8 mouse cellular contexts compared by ENCODE assay signal in genomic region chr7:29767058-29767686, GRCm38 (mm10). TPM values are rescaled to one million over a fixed set of nuclear protein-coding genes. Genes with fewer than 3 reads are reported as not detected.
DNase-seq lines count a peak whose midpoint lies in the region; ATAC-seq and TF ChIP-seq lines count a peak whose summit lies in the region.

No protein-coding gene starts in this region.

- H3K9me3 ChIP-seq in G1E (replicated peaks) = no peaks in the 10 kb centered on the region
- no peaks in the 10 kb centered on the region for H3K9me3 ChIP-seq in forebrain, embryonic 15.5 days

- H3K4me1 ChIP-seq in G1E (ENCODE audit: insufficient read depth, low read depth, low read length) = peaks cover 32% of the 10 kb centered on the region
- peaks cover 23% of the 10 kb centered on the region for H3K4me1 ChIP-seq in forebrain, embryonic 15.5 days
- peaks cover 7% of the 10 kb centered on the region; the same call in 1 of the 2 replicates for H3K4me1 ChIP-seq in lung, adult 2 months (ENCODE audit: control insufficient read depth, insufficient read depth, low read length)
- H3K4me1 ChIP-seq in olfactory bulb, adult 2 months (ENCODE audit: control insufficient read depth, insufficient read depth, low read length) = peaks cover 4% of the 10 kb centered on the region; the same call in 1 of the 2 replicates
- peaks cover 7% of the 10 kb centered on the region for H3K4me1 ChIP-seq in thymus, adult 2 months (replicated peaks; ENCODE audit: control insufficient read depth, insufficient read depth, low read length)

- H3K4me2 ChIP-seq in forebrain, embryonic 15.5 days (replicated peaks) = peak overlapping the region; percentile 64

- 3% methylated on average over 15 of the region's 15 CpGs for WGBS in forebrain, embryonic 15.5 days
- under 1% methylated on average over 15 of the region's 15 CpGs for WGBS in lung, adult 2 months
- under 1% methylated on average over 15 of the region's 15 CpGs for WGBS in olfactory bulb, adult 2 months
- WGBS in thymus, adult 2 months = 2% methylated on average over 15 of the region's 15 CpGs

- TF ChIP-seq CTCF in G1E (IDR thresholded peaks at IDR 0.05; ENCODE audit: low read depth, low read length) = no peak
- no peak for TF ChIP-seq CTCF in lung, adult 2 months (IDR thresholded peaks at IDR 0.05; ENCODE audit: insufficient read depth, low read length)
- no peak for TF ChIP-seq CTCF in olfactory bulb, adult 2 months (IDR thresholded peaks at IDR 0.05; ENCODE audit: insufficient read depth, low read depth, low read length)
- no peak for TF ChIP-seq CTCF in thymus, adult 2 months (IDR thresholded peaks at IDR 0.05; ENCODE audit: borderline replicate concordance, control insufficient read depth, extremely low read depth, insufficient read depth, low read length, poor library complexity)

- intact Hi-C loops in heart, postnatal 25 days (cut with DNase I) = loop anchor here (5.0 kb wide), 2 partner anchors 145 to 215 kb away; partner anchors contain the start of gene Zfp568

- peak overlapping the region; percentile 88 for H3K27ac ChIP-seq in forebrain, embryonic 15.5 days (replicated peaks)
- peak overlapping the region; percentile 68 for H3K27ac ChIP-seq in olfactory bulb, adult 2 months (ENCODE audit: insufficient read depth, low read depth, low read length)
- no peak overlapping the region for H3K27ac ChIP-seq in thymus, adult 2 months (ENCODE audit: control insufficient read depth, insufficient read depth, low read length)

- 0 out of 2 replicates have a peak, but pooled peaks have one; percentile 24 for ATAC-seq in G1E (ENCODE audit: extremely low read depth, insufficient number of reproducible peaks, low FRiP score, poor library complexity, severe bottlenecking)
- peak; percentile 53 for ATAC-seq in forebrain, embryonic 15.5 days (replicated peaks)

- TF ChIP-seq POLR2A in lung, adult 2 months (IDR thresholded peaks at IDR 0.05; ENCODE audit: borderline replicate concordance, extremely low read depth, low read depth, low read length) = peak; percentile 40; the same call in 1 of the 2 replicates
- peak; percentile 42; the same call in 1 of the 2 replicates for TF ChIP-seq POLR2A in olfactory bulb, adult 2 months (IDR thresholded peaks at IDR 0.05; ENCODE audit: insufficient read depth, low read depth, low read length)
- 0 out of 2 replicates have a peak, but pooled peaks have one; percentile 40 for TF ChIP-seq POLR2A in thymus, adult 2 months (IDR thresholded peaks at IDR 0.05; ENCODE audit: control insufficient read depth, extremely low read depth, insufficient read depth, low read length, poor library complexity)

- H3K4me3 ChIP-seq in G1E (ENCODE audit: low read depth, low read length) = peak overlapping the region; percentile 75
- H3K4me3 ChIP-seq in forebrain, embryonic 15.5 days = peak overlapping the region; percentile 64
- peak overlapping the region; percentile 61 for H3K4me3 ChIP-seq in lung, adult 2 months (replicated peaks; ENCODE audit: extremely low read depth, low read depth, low read length)
- peak overlapping the region; percentile 48 for H3K4me3 ChIP-seq in olfactory bulb, adult 2 months (ENCODE audit: insufficient read depth, low read depth, low read length)
- peak overlapping the region; percentile 52 for H3K4me3 ChIP-seq in thymus, adult 2 months (ENCODE audit: control insufficient read depth, insufficient read depth, low read length)

- peak overlapping the region; percentile 59 for H3K9ac ChIP-seq in forebrain, embryonic 15.5 days (replicated peaks)

- H3K27me3 ChIP-seq in G1E (ENCODE audit: insufficient read depth, low read length) = no peaks in the 10 kb centered on the region
- H3K27me3 ChIP-seq in forebrain, embryonic 15.5 days = no peaks in the 10 kb centered on the region
- no peaks in the 10 kb centered on the region for H3K27me3 ChIP-seq in thymus, adult 2 months (ENCODE audit: control insufficient read depth, insufficient read depth, low read length)

- DNase-seq in G1E (ENCODE audit: low spot score) = peak; percentile 50
- peak; percentile 85 for DNase-seq in cerebellum, adult 11-12 months
- peak; percentile 62 for DNase-seq in heart, postnatal 25 days (ENCODE audit: low spot score)
- peak; percentile 79 to 93 for DNase-seq in layer of hippocampus, adult 18-20 months (ENCODE audit: low spot score in 2 of 2)
- peak; percentile 83 for DNase-seq in lung, adult 2 months
- peak; percentile 86 for DNase-seq in thymus, adult 2 months

- H3K36me3 ChIP-seq in G1E (replicated peaks) = peaks cover 37% of the 10 kb centered on the region
- H3K36me3 ChIP-seq in forebrain, embryonic 15.5 days = peaks cover 4% of the 10 kb centered on the region; the same call in 1 of the 2 replicates
- peaks cover 4% of the 10 kb centered on the region for H3K36me3 ChIP-seq in thymus, adult 2 months (ENCODE audit: control insufficient read depth, insufficient read depth, low read length)

RNA-seq across cellular contexts. Expression of gene Zfp84, which starts 1.2 kb away (rescaled TPM):
- total RNA-seq in G1E (2014; fragmentation: Nextera tagmentation) = 22.1 and 24.8 TPM in 2 replicates
- total RNA-seq in G1E (2017) = 16.8 and 17.8 TPM in 2 replicates
- 1.1 and 2.5 TPM in 2 replicates for polyA plus RNA-seq in G1E (2012)
- 19.2 and 20.8 TPM in 2 replicates for polyA plus RNA-seq in forebrain, embryonic 15.5 days (2015; fragmentation: Nextera tagmentation; extraction: Ambion mirVana)
- 10 to 100 TPM; 10.2 to 12.4 TPM for total RNA-seq in heart, postnatal 25 days (2021)
- total RNA-seq in layer of hippocampus, adult 18-20 months (2021) = 10 to 100 TPM; 20.4 TPM
- polyA plus RNA-seq in lung, adult 2 months (2012; rRNA removed) = 3.3 and 4.7 TPM in 2 replicates
- polyA plus RNA-seq in olfactory bulb, adult 2 months (2012; ENCODE audit: insufficient read depth, insufficient read length, low replicate concordance, missing spikeins) = not detected in 2 replicates
- 8.6 and 9.0 TPM in 2 replicates for polyA plus RNA-seq in thymus, adult 2 months (2012; rRNA removed)

RNA-seq across cellular contexts. Expression of gene Zfp30, which starts 16.6 kb away (rescaled TPM):
- 7.4 and 8.1 TPM in 2 replicates for total RNA-seq in G1E (2014; fragmentation: Nextera tagmentation)
- 1.7 and 2.0 TPM in 2 replicates for total RNA-seq in G1E (2017)
- polyA plus RNA-seq in G1E (2012) = 1.8 TPM in 2 replicates
- 17.1 and 17.3 TPM in 2 replicates for polyA plus RNA-seq in forebrain, embryonic 15.5 days (2015; fragmentation: Nextera tagmentation; extraction: Ambion mirVana)
- total RNA-seq in heart, postnatal 25 days (2021) = 1 to 10 TPM; 5.2 to 6.1 TPM
- 10 to 100 TPM; 10.3 to 10.6 TPM for total RNA-seq in layer of hippocampus, adult 18-20 months (2021)
- 1.8 and 2.0 TPM in 2 replicates for polyA plus RNA-seq in lung, adult 2 months (2012; rRNA removed)
- polyA plus RNA-seq in olfactory bulb, adult 2 months (2012; ENCODE audit: insufficient read depth, insufficient read length, low replicate concordance, missing spikeins) = not detected in 2 replicates
- polyA plus RNA-seq in thymus, adult 2 months (2012; rRNA removed) = 1.3 and 1.6 TPM in 2 replicates

RNA-seq across cellular contexts. Expression of gene Catsperg2, which starts 40.3 kb away (rescaled TPM):
- total RNA-seq in G1E (2014; fragmentation: Nextera tagmentation) (2.1 and 2.5 TPM in 2 replicates), G1E (2017) (0.17 and 0.49 TPM in 2 replicates)
- polyA plus RNA-seq in G1E (2012) = 0.06 and 0.07 TPM in 2 replicates
- polyA plus RNA-seq in forebrain, embryonic 15.5 days (2015; fragmentation: Nextera tagmentation; extraction: Ambion mirVana) = 0.19 and 0.49 TPM in 2 replicates
- total RNA-seq in heart, postnatal 25 days (2021) = not detected
- under 1 TPM in 1 of 2 experiments, not detected in 1; 0.15 TPM for total RNA-seq in layer of hippocampus, adult 18-20 months (2021)
- 0.19 TPM in 1 of 2 replicates, not detected in the other for polyA plus RNA-seq in lung, adult 2 months (2012; rRNA removed)
- not detected in 2 replicates for polyA plus RNA-seq in olfactory bulb, adult 2 months (2012; ENCODE audit: insufficient read depth, insufficient read length, low replicate concordance, missing spikeins)
- polyA plus RNA-seq in thymus, adult 2 months (2012; rRNA removed) = 0.13 TPM in 1 of 2 replicates, not detected in the other

RNA-seq across cellular contexts. Expression of gene Zfp790, which starts 48.7 kb away (rescaled TPM):
- total RNA-seq in G1E (2014; fragmentation: Nextera tagmentation) (12.5 and 13.2 TPM in 2 replicates), G1E (2017) (12.2 and 12.7 TPM in 2 replicates)
- 0.59 and 0.75 TPM in 2 replicates for polyA plus RNA-seq in G1E (2012)
- polyA plus RNA-seq in forebrain, embryonic 15.5 days (2015; fragmentation: Nextera tagmentation; extraction: Ambion mirVana) = 31.5 and 32.0 TPM in 2 replicates
- total RNA-seq in heart, postnatal 25 days (2021) = 10 to 100 TPM; 12.4 to 12.7 TPM
- total RNA-seq in layer of hippocampus, adult 18-20 months (2021) = 10 to 100 TPM; 21.1 to 23.7 TPM
- 2.3 and 3.3 TPM in 2 replicates for polyA plus RNA-seq in lung, adult 2 months (2012; rRNA removed)
- not detected in 2 replicates for polyA plus RNA-seq in olfactory bulb, adult 2 months (2012; ENCODE audit: insufficient read depth, insufficient read length, low replicate concordance, missing spikeins)
- polyA plus RNA-seq in thymus, adult 2 months (2012; rRNA removed) = 3.4 and 3.5 TPM in 2 replicates
